Mouse (Mus musculus) bone marrow macrophage, adult 2 months (primary cell): Measurements from ENCODE around the gene Sh3rf1. TPM values are rescaled to one million over a fixed set of nuclear protein-coding genes. Genes with fewer than 3 reads are reported as not detected.
A peak's percentile ranks its signal among the peaks of the same experiment; 100 is the strongest.

Source experiments
- H3K27ac ChIP-seq: 2 replicates; pipeline ENCODE4 v1.5.1; 2012; ENCODE audit warnings: low read depth, low read length; ENCODE audit not compliant: insufficient read depth
- H3K4me1 ChIP-seq: 2 replicates; pipeline ENCODE4 v1.6.1; 2012; ENCODE audit warnings: low read length; ENCODE audit not compliant: control insufficient read depth, insufficient read depth
- H3K4me3 ChIP-seq: 2 replicates; pipeline ENCODE4 v1.5.1; 2012; ENCODE audit warnings: mild to moderate bottlenecking, low read length, moderate library complexity; ENCODE audit not compliant: insufficient read depth
- CTCF ChIP-seq: IDR thresholded peaks from 2 replicates; pipeline ENCODE4 v1.5.1; 2012; ENCODE audit warnings: low read depth, mild to moderate bottlenecking, low read length, moderate library complexity
- POLR2A ChIP-seq: IDR thresholded peaks from 2 replicates; pipeline ENCODE4 v1.6.1; 2012; ENCODE audit warnings: mild to moderate bottlenecking, low read depth, low read length, borderline replicate concordance
- polyA plus RNA-seq: library from polyadenylated mRNA; stranded (reverse); fragments of >200 nt; gene quantifications from 2 replicates; pipeline ENCODE4 v1.2.4, GENCODE M21; 2012; ENCODE audit not compliant: missing spikeins, insufficient read depth, insufficient read length

The Sh3rf1 gene
- polyA plus RNA-seq, 1 experiment = 2.2 TPM

- Histone ChIP-seq H3K4me3 (no peak overlapping the region), H3K27ac (no peak overlapping the region), H3K4me1 (peaks cover 2% of the 10 kb centered on the region)
- TF ChIP-seq POLR2A (no peak), CTCF (no peak)
Measured at GRCm38 (mm10) chr8:61217426-61217825, 6.2 kb upstream of the Sh3rf1 start.

- TF ChIP-seq POLR2A (no peak), CTCF (no peak)
- Histone ChIP-seq H3K4me1 (peaks cover 4% of the 10 kb centered on the region), H3K27ac (no peak overlapping the region), H3K4me3 (no peak overlapping the region)
Measured at GRCm38 (mm10) chr8:61218439-61218838, 5.2 kb upstream of the Sh3rf1 start.

- H3K27ac ChIP-seq = 0 out of 2 replicates have a peak overlapping the region, but pooled peaks have one; percentile 54
- peak overlapping the region; percentile 90 for H3K4me3 ChIP-seq
- H3K4me1 ChIP-seq = peaks cover 7% of the 10 kb centered on the region
- TF ChIP-seq CTCF = no peak
- TF ChIP-seq POLR2A = no peak
Measured at GRCm38 (mm10) chr8:61223283-61223682, 389 bp upstream of the Sh3rf1 start.

GRCm38 (mm10) chr8:61224380-61225092 lies 864 bp downstream of the Sh3rf1 start:
- Histone ChIP-seq H3K4me3 (peak overlapping the region; percentile 90), H3K4me1 (peaks cover 16% of the 10 kb centered on the region), H3K27ac (0 out of 2 replicates have a peak overlapping the region, but pooled peaks have one; percentile 10)
- TF ChIP-seq CTCF = no peak
- TF ChIP-seq POLR2A = no peak

GRCm38 (mm10) chr8:61225581-61226395 lies 2.1 kb downstream of the Sh3rf1 start:
- TF ChIP-seq CTCF (no peak), POLR2A (no peak)
- Histone ChIP-seq H3K27ac (no peak overlapping the region), H3K4me3 (no peak overlapping the region), H3K4me1 (peaks cover 20% of the 10 kb centered on the region)

GRCm38 (mm10) chr8:61226632-61227031 lies 3.0 kb downstream of the Sh3rf1 start:
- TF ChIP-seq CTCF = no peak
- no peak for TF ChIP-seq POLR2A
- H3K4me3 ChIP-seq = no peak overlapping the region
- peaks cover 23% of the 10 kb centered on the region for H3K4me1 ChIP-seq
- H3K27ac ChIP-seq = no peak overlapping the region

- no peak for TF ChIP-seq CTCF
- TF ChIP-seq POLR2A = no peak
- H3K4me3 ChIP-seq = no peak overlapping the region
- peak overlapping the region; percentile 32; the same call in 1 of the 2 replicates for H3K27ac ChIP-seq
- peaks cover 21% of the 10 kb centered on the region for H3K4me1 ChIP-seq
Measured at GRCm38 (mm10) chr8:61228678-61229077, 5.0 kb downstream of the Sh3rf1 start.

GRCm38 (mm10) chr8:61229511-61230195 lies 6.0 kb downstream of the Sh3rf1 start:
- Histone ChIP-seq H3K4me1 (peaks cover 21% of the 10 kb centered on the region), H3K4me3 (no peak overlapping the region), H3K27ac (no peak overlapping the region)
- TF ChIP-seq CTCF (no peak), POLR2A (no peak)

- Histone ChIP-seq H3K4me1 (peaks cover 19% of the 10 kb centered on the region), H3K4me3 (no peak overlapping the region)
- TF ChIP-seq CTCF = no peak
- no peak for TF ChIP-seq POLR2A
Measured at GRCm38 (mm10) chr8:61230881-61231755, 7.4 kb downstream of the Sh3rf1 start.

More at GRCm38 (mm10) chr8:61230881-61231755, 7.4 kb downstream of the Sh3rf1 start:
- no peak overlapping the region for H3K27ac ChIP-seq
